Mouse (Mus musculus): Measurements from ENCODE around the gene Hirip3. TPM values are rescaled to one million over a fixed set of nuclear protein-coding genes. Genes with fewer than 3 reads are reported as not detected.

Gene Hirip3
- polyA plus RNA-seq, 1 experiment from 2014 or later, result 8.4 TPM

DNA sequence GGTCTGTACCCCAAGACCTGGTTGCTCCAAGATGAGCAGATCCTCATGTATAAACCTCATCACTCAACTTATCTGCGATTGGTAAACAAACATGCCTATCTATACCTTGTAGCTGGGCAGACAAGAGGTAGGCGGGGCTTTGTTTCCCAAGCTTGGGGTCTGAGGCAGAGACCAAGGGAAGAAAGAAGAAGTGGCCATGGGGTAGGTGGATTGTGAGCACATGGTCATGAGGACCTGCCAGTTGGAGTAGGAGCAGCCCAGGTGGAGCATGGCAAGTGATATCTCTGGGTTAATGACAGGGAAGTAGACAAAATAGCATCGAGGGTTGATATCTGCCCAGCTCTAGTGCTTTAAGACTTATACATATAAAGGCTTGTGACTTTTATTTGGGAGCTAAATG lies 53.1 kb downstream of the Hirip3 start:
- DNase-seq (ENCODE audit: low spot score) (no peak), ATAC-seq (no peak)
- no peak overlapping the region for H3K4me3 ChIP-seq (ENCODE audit: low read depth, low read length)
- WGBS, result 62% methylated on average over 3 of the region's 3 CpGs
- no peaks in the 10 kb centered on the region for H3K4me1 ChIP-seq (ENCODE audit: insufficient read depth, low read depth, low read length)
- H3K27ac ChIP-seq (ENCODE audit: low read length), result no peak overlapping the region
- H3K4me2 ChIP-seq (replicated peaks; ENCODE audit: low read depth, low read length), result no peak overlapping the region
- H3K36me3 ChIP-seq (ENCODE audit: insufficient read depth, low read length), result no peaks in the 10 kb centered on the region
- no peak overlapping the region for H3K9ac ChIP-seq (replicated peaks; ENCODE audit: low read depth)
- TF ChIP-seq CTCF (IDR thresholded peaks at IDR 0.05), result no peak
- no peak for TF ChIP-seq EP300 (IDR thresholded peaks at IDR 0.05)
- no peaks in the 10 kb centered on the region for H3K27me3 ChIP-seq (replicated peaks; ENCODE audit: insufficient read depth, low read length)
- no peaks in the 10 kb centered on the region for H3K9me3 ChIP-seq (ENCODE audit: low read length)

Other genes starting within 250 kb of the Hirip3 start
- gene Nupr1, start 231.1 kb upstream of the Hirip3 start, polyA plus RNA-seq (2015; fragmentation: Nextera tagmentation; extraction: Ambion mirVana), result 266 and 308 TPM in 2 replicates
- gene Sgf29, start 212.7 kb upstream of the Hirip3 start, polyA plus RNA-seq (2015; fragmentation: Nextera tagmentation; extraction: Ambion mirVana), result 42.9 and 49.5 TPM in 2 replicates
- gene Sult1a1, start 185.5 kb upstream of the Hirip3 start, polyA plus RNA-seq (2015; fragmentation: Nextera tagmentation; extraction: Ambion mirVana), result 57.1 and 58.4 TPM in 2 replicates
- 76.1 and 77.4 TPM in 2 replicates for gene Bola2, start 166.6 kb upstream of the Hirip3 start, polyA plus RNA-seq (2015; fragmentation: Nextera tagmentation; extraction: Ambion mirVana)
- 9.2 and 10.4 TPM in 2 replicates for gene Slx1b, start 166.2 kb upstream of the Hirip3 start, polyA plus RNA-seq (2015; fragmentation: Nextera tagmentation; extraction: Ambion mirVana)
- gene Coro1a, start 154.2 kb upstream of the Hirip3 start, polyA plus RNA-seq (2015; fragmentation: Nextera tagmentation; extraction: Ambion mirVana), result 61.4 and 65.3 TPM in 2 replicates
- gene Mapk3, start 102.4 kb upstream of the Hirip3 start, polyA plus RNA-seq (2015; fragmentation: Nextera tagmentation; extraction: Ambion mirVana), result 180 and 183 TPM in 2 replicates
- 3.4 and 4.1 TPM in 2 replicates for gene Gdpd3, start 95.6 kb upstream of the Hirip3 start, polyA plus RNA-seq (2015; fragmentation: Nextera tagmentation; extraction: Ambion mirVana)
- 325 and 340 TPM in 2 replicates for gene Ypel3, start 85.0 kb upstream of the Hirip3 start, polyA plus RNA-seq (2015; fragmentation: Nextera tagmentation; extraction: Ambion mirVana)
- 0.56 and 0.74 TPM in 2 replicates for gene Tbx6, start 80.5 kb upstream of the Hirip3 start, polyA plus RNA-seq (2015; fragmentation: Nextera tagmentation; extraction: Ambion mirVana)
- 150 and 151 TPM in 2 replicates for gene Ppp4c, start 69.5 kb upstream of the Hirip3 start, polyA plus RNA-seq (2015; fragmentation: Nextera tagmentation; extraction: Ambion mirVana)
- 0.13 and 0.19 TPM in 2 replicates for gene Fam57b, start 64.3 kb upstream of the Hirip3 start, polyA plus RNA-seq (2015; fragmentation: Nextera tagmentation; extraction: Ambion mirVana)
- not detected in 2 replicates for gene 4930451I11Rik, start 30.3 kb upstream of the Hirip3 start, polyA plus RNA-seq (2015; fragmentation: Nextera tagmentation; extraction: Ambion mirVana)
- gene Doc2a, start 14.6 kb upstream of the Hirip3 start, polyA plus RNA-seq (2015; fragmentation: Nextera tagmentation; extraction: Ambion mirVana), result 0.20 and 0.33 TPM in 2 replicates
- 52.2 and 54.7 TPM in 2 replicates for gene Ino80e, start 405 bp downstream of the Hirip3 start, polyA plus RNA-seq (2015; fragmentation: Nextera tagmentation; extraction: Ambion mirVana)
- 36.1 and 39.0 TPM in 2 replicates for gene Taok2, start 22.7 kb downstream of the Hirip3 start, polyA plus RNA-seq (2015; fragmentation: Nextera tagmentation; extraction: Ambion mirVana)
- gene Tmem219, start 60.9 kb downstream of the Hirip3 start, polyA plus RNA-seq (2015; fragmentation: Nextera tagmentation; extraction: Ambion mirVana), result 42.5 and 45.0 TPM in 2 replicates
- 12.1 and 14.9 TPM in 2 replicates for gene Kctd13, start 66.9 kb downstream of the Hirip3 start, polyA plus RNA-seq (2015; fragmentation: Nextera tagmentation; extraction: Ambion mirVana)
- gene Asphd1, start 87.6 kb downstream of the Hirip3 start, polyA plus RNA-seq (2015; fragmentation: Nextera tagmentation; extraction: Ambion mirVana), result not detected in 2 replicates
- 1.7 and 3.0 TPM in 2 replicates for gene Sez6l2, start 88.6 kb downstream of the Hirip3 start, polyA plus RNA-seq (2015; fragmentation: Nextera tagmentation; extraction: Ambion mirVana)
- gene Cdipt, start 113.9 kb downstream of the Hirip3 start, polyA plus RNA-seq (2015; fragmentation: Nextera tagmentation; extraction: Ambion mirVana), result 164 and 173 TPM in 2 replicates
- 3.0 and 3.3 TPM in 2 replicates for gene Cdiptos, start 114.1 kb downstream of the Hirip3 start, polyA plus RNA-seq (2015; fragmentation: Nextera tagmentation; extraction: Ambion mirVana)
- 44.6 and 50.3 TPM in 2 replicates for gene Mvp, start 152.6 kb downstream of the Hirip3 start, polyA plus RNA-seq (2015; fragmentation: Nextera tagmentation; extraction: Ambion mirVana)
- 1.00 and 1.1 TPM in 2 replicates for gene Pagr1b, start 154.5 kb downstream of the Hirip3 start, polyA plus RNA-seq (2015; fragmentation: Nextera tagmentation; extraction: Ambion mirVana)
- gene Pagr1a, start 155.4 kb downstream of the Hirip3 start, polyA plus RNA-seq (2015; fragmentation: Nextera tagmentation; extraction: Ambion mirVana), result 20.7 and 28.3 TPM in 2 replicates
- gene Gm42742, start 159.1 kb downstream of the Hirip3 start, polyA plus RNA-seq (2015; fragmentation: Nextera tagmentation; extraction: Ambion mirVana), result 28.5 and 29.3 TPM in 2 replicates
- gene Prrt2, start 159.2 kb downstream of the Hirip3 start, polyA plus RNA-seq (2015; fragmentation: Nextera tagmentation; extraction: Ambion mirVana), result 1.0 and 1.3 TPM in 2 replicates
- 36.1 and 37.0 TPM in 2 replicates for gene Maz, start 165.1 kb downstream of the Hirip3 start, polyA plus RNA-seq (2015; fragmentation: Nextera tagmentation; extraction: Ambion mirVana)
- 7.0 and 9.2 TPM in 2 replicates for gene Kif22, start 180.5 kb downstream of the Hirip3 start, polyA plus RNA-seq (2015; fragmentation: Nextera tagmentation; extraction: Ambion mirVana)
- gene Zg16, start 225.4 kb downstream of the Hirip3 start, polyA plus RNA-seq (2015; fragmentation: Nextera tagmentation; extraction: Ambion mirVana), result 0.20 and 0.30 TPM in 2 replicates
- 14.6 and 16.0 TPM in 2 replicates for gene AI467606, start 229.4 kb downstream of the Hirip3 start, polyA plus RNA-seq (2015; fragmentation: Nextera tagmentation; extraction: Ambion mirVana)